Mouse (Mus musculus) left cerebral cortex, postnatal 14 days (tissue): ENCODE measurements around the gene Apobec3. TPM values are rescaled to one million over a fixed set of nuclear protein-coding genes. Genes with fewer than 3 reads are reported as not detected.
A peak's percentile ranks its signal among the peaks of the same experiment; 100 is the strongest.
"Not testable (repeated sequence)": the region's sequence is repeated elsewhere in the genome, so short reads cannot be mapped to it uniquely, and the experiment has no call there.

Source experiments
- DNase-seq, 2 experiments: peaks; one replicate each; pipeline ENCODE4 v3.0.0; 2021 to 2022; ENCODE audit warnings: low spot score in 2 of 2, mixed read lengths in 1 of 2
- intact Hi-C: fragments of 180-260 bp; cut with DNase I; formaldehyde crosslinking; loops from one replicate; pipeline ENCODE4 v1.15.1; 2025
- total RNA-seq, 2 experiments: library from RNA; stranded (reverse); gene quantifications; 2 replicates each; pipeline ENCODE4 v1.2.3; 2021

Apobec3 gene
- total RNA-seq, 2 experiments from 2014 or later = 4.2 to 5.1 TPM

GRCm38 (mm10) chr15:79892995-79893823 is 1.8 kb downstream of the Apobec3 start:
- intact Hi-C loops = no loop called here

GRCm38 (mm10) chr15:79893824-79894123 is 2.3 kb downstream of the Apobec3 start:
- no peak for DNase-seq

More at GRCm38 (mm10) chr15:79892995-79893823, 1.8 kb downstream of the Apobec3 start:
- DNase-seq = no peak

GRCm38 (mm10) chr15:79894343-79894742 is 2.9 kb downstream of the Apobec3 start:
- no peak for DNase-seq
- intact Hi-C loops = no loop called here

More at GRCm38 (mm10) chr15:79893824-79894123, 2.3 kb downstream of the Apobec3 start:
- intact Hi-C loops = no loop called here

GRCm38 (mm10) chr15:79895221-79896079 is 4.0 kb downstream of the Apobec3 start:
- intact Hi-C loops, DNase-seq: not testable (repeated sequence)

- intact Hi-C loops = no loop called here
- no peak for DNase-seq
Observed at GRCm38 (mm10) chr15:79896080-79896725, 4.7 kb downstream of the Apobec3 start.

- intact Hi-C loops = no loop called here
- no peak for DNase-seq
Observed at GRCm38 (mm10) chr15:79898988-79899387, 7.5 kb downstream of the Apobec3 start.

GRCm38 (mm10) chr15:79899828-79900510 is 8.5 kb downstream of the Apobec3 start:
- intact Hi-C loops = no loop called here
- DNase-seq = no peak

- no peak for DNase-seq
- intact Hi-C loops = no loop called here
Observed at GRCm38 (mm10) chr15:79900751-79901150, 9.3 kb downstream of the Apobec3 start.

- intact Hi-C loops = no loop called here
- DNase-seq = no peak
Observed at GRCm38 (mm10) chr15:79901399-79901798, 9.9 kb downstream of the Apobec3 start.

- intact Hi-C loops, DNase-seq: not testable (repeated sequence)
Observed at GRCm38 (mm10) chr15:79903081-79903480, 11.6 kb downstream of the Apobec3 start.

GRCm38 (mm10) chr15:79903963-79904362 is 12.5 kb downstream of the Apobec3 start:
- intact Hi-C loops = no loop called here
- DNase-seq = no peak

- intact Hi-C loops, DNase-seq: not testable (repeated sequence)
Observed at GRCm38 (mm10) chr15:79904678-79905077, 13.2 kb downstream of the Apobec3 start.

GRCm38 (mm10) chr15:79905211-79905610 is 13.8 kb downstream of the Apobec3 start:
- no peak for DNase-seq
- intact Hi-C loops = no loop called here

GRCm38 (mm10) chr15:79906855-79907254 is 15.4 kb downstream of the Apobec3 start:
- intact Hi-C loops = no loop called here
- DNase-seq = no peak

- DNase-seq, intact Hi-C loops: not testable (repeated sequence)
Observed at GRCm38 (mm10) chr15:79909006-79909405, 17.5 kb downstream of the Apobec3 start.

GRCm38 (mm10) chr15:79910812-79911211 is 19.4 kb downstream of the Apobec3 start:
- intact Hi-C loops = loop anchor here (5.0 kb wide), 1 partner anchor 159 kb away; no protein-coding TSS in a partner anchor

GRCm38 (mm10) chr15:79911339-79911738 is 19.9 kb downstream of the Apobec3 start:
- DNase-seq = no peak
- intact Hi-C loops = loop anchor here (5.0 kb wide), 1 partner anchor 159 kb away; no protein-coding TSS in a partner anchor

More at GRCm38 (mm10) chr15:79910812-79911211, 19.4 kb downstream of the Apobec3 start:
- not testable (repeated sequence) for DNase-seq

- intact Hi-C loops = loop anchor here (5.0 kb wide), 1 partner anchor 162 kb away; no protein-coding TSS in a partner anchor
- DNase-seq = no peak
Observed at GRCm38 (mm10) chr15:79913761-79914346, 22.4 kb downstream of the Apobec3 start.

GRCm38 (mm10) chr15:79914357-79914756 is 22.9 kb downstream of the Apobec3 start:
- intact Hi-C loops = loop anchor here (5.0 kb wide), 1 partner anchor 162 kb away; no protein-coding TSS in a partner anchor
- peak; percentile 42 to 80 for DNase-seq
